Mouse (Mus musculus) ZHBTc4 (cell line): ENCODE measurements at regions not wholly inside any gene's neighbourhood (a gene's known extent, or its start where the extent isn't known, plus 50 kb on each side); places are given as distances from the start of the nearest gene placed in this dataset.

Source experiments
- DNase-seq: peaks from one replicate; pipeline ENCODE4 v3.0.0-alpha.2; 2011; ENCODE audit warnings: low read depth, low spot score

DNA sequence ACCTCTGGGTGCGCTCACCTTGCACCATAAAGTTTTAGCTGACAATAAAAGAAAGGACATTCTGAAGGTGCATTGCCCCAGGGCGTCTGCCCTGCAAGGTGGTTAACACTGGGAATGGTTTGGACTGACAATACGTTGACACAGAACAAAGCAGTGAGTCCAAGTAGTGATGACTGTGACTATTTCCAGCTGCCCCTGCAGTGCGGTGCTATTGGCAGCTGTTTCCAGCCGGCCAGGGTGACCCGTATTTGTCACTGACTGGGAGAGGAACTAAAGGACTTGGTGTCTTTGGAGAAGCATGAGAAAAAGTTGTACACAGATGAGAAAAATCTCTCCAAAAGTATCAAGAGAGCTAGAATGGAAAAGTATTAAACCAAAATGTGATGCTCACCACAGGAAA is 52.0 kb upstream of the Vtcn1 start:
- peak; percentile 83 for DNase-seq

DNA sequence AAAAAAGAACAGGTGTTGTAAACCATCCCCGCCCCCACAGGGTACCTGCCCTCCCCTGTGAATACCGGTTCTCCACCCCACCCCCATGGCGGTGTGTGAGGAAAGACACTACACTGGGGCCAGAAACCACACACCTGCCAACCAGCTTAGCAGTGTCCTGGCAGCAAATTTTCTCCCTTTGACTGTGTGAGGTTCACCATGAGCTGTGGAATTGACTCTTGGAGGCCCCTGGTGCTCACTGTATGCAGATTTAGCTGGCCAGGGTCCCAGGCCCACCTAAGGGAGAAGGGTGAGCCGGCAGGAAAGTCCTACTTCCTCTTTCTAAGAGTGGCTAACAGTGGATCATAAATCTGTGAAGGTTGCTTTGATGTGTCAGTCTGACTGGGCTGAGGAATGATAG is 53.9 kb upstream of the Vtcn1 start:
- DNase-seq = no peak

DNA sequence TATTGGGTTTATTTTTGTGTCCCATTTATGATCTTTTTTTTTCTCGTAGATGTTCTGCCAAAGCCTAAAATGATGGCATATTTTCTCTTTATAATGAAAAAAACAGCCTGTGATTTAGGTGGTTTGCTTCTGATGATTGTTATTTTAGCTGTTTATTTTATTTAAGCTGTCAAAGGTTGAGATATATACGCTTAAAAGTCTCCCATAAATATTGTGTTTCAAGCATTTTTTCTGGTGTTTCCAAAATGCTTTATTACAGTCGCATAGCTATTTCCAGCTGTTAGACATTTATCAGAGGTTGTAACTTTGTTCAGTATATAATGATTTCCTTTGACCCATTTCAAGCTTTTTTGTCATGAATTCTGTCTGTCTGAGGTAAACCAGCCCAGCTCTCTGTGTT is 54.4 kb upstream of the Vtcn1 start:
- DNase-seq = no peak

DNA sequence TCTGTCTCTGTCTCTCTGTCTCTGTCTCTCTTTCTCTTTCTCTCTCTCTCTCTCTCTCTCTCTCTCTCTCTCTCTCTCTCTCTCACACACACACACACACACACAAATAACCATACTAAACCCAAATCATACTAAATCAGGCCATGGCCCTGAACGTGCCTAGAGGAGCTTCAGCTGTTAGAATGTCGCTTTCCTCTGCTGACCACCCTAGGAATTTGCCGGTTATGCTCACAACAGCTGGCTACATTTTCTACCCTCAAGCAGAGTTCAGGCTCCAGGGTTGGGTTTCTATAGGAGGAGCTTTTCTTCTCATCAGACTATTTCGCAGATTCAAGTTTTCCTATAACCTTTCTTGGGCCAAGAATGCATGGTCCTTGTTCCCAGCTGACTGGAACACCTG is 56.1 kb upstream of the Vtcn1 start:
- DNase-seq = no peak

DNA sequence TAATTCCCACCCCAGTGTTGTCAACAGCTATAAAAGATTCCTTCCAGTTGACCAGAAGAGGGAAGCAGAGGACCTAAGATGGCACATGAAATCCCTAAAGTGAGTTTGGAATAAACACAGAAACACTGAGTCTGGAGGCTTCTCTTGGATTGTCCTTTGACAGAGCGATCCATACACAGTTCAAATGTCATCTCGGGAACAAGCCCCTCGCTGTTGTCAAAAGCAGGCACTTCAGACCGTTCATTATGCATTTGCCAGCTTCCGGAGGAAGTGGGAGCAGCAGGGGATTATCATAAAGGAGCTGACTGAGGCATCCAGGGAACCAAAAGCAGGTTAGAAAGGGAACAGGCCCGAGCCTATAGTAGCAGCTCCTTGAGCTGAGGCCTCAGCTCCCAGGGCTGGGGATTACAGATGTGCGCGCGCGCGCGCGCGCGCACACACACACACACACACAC is 57.1 kb upstream of the Vtcn1 start:
- DNase-seq = peak; percentile 60

DNA sequence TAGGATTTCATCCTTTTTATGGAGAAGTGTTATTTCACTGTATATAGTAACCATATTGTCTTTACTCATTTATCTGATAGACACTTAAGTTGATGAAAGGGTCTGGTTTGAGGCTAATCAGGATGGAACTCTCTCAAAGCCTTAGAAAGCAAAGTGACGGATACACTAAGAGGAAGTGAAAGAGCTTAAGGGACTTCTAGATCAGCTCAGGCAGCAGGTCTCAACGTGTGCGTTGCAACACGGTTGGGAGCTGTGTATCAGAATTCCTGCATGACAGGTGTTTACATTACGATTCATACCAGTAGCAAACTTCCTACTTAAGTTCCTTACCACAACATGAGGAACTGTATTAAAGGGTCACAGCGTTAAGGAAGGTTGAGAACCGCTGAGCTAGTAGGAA is 59.9 kb upstream of the Vtcn1 start:
- no peak for DNase-seq

DNA sequence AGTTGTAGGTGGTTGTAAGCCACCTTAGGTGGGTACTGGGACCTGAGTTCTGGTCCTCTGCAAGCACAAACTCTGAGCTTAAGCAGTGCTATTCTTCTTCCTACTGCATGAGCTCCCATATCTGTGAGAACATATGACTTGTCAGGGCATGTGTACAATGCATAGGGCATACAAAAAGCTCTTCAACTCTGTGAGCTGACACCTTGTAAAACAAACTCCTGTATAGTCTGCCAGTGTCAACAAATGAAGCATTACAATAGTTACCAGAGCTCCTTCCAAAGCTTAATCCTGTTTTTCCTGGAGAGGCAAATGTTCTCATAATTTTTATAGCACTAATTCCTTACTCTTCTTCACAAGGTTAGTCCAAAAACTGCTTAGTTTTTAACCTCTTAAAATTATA is 62.4 kb upstream of the Vtcn1 start:
- no peak for DNase-seq

DNA sequence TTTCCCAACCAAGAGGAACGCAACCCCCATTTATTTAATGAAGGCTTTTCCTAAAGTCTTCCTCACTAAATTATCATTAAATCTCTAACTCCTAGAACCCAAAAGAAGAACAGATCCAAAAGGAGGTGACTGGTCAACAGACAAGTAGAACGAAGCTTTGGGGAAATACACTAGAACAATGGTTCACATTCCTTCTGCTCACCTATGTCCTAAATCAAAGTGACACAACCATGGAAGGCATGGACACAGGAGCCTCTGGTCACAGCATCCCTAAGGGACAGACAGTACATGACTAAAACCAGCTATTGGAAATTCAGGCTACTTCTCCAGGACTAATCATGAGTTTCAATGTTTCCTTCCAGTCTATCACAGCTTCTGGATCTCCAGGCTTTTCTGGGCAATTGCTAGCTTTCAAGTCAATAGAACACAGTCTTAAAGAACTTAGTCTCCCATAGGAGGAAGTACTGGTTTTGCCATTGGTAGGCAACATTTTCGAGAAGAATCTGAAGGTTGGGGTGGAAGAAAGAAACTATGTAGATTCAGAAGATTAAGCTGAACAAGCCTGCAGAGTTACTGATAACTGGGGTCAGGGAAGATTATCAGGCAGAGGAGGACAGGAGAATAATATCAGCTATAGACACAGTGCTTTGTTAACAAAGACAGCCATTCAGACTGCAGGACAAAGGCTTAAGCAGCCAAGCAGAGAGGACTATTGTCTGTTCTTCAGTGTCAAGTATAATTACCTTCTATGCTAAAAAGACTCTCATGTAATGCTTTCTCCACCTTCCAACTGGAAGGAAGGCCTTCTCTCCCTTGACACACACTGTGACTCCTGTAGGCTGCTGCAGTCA is 65.9 kb upstream of the Vtcn1 start:
- no peak for DNase-seq

DNA sequence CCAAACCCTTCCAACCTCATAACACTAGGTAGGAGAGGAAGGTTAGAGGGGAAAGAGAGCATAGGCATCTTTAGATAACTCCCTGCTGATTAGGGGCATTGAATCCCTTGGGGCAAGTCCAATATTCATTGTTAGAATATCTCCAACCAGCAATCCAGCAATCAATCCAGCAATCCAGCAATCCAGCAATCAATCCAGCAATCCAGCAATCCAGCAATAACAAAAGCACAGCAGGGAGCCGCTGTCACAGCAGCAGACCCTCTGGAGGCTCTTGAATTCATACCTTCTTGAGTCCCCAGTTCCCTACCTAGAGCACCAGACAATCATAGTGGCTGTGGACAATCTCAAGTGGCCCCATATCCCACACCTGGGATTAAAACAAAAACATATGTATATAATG is 69.4 kb upstream of the Man1a2 start:
- peak; percentile 60 for DNase-seq

DNA sequence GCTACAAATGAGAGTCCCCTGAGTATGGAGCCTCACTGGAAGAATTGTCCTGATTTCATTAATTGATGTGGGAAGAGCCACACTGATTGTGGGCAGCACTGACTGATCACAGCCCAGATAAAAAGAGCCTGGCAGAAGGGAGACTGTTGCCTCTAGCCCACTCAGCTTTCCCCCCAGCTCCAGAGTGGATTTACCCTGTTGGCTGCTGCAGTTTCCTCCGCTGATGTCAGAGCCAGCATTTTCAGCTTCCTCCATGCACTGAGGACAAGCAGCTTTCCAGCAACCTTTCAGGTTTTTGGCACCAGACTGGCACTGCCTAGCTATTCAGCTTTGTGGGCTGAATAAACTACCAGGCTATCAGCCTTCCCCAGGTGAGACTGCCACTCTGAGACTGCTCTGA is 65.9 kb upstream of the Man1a2 start:
- DNase-seq = no peak

DNA sequence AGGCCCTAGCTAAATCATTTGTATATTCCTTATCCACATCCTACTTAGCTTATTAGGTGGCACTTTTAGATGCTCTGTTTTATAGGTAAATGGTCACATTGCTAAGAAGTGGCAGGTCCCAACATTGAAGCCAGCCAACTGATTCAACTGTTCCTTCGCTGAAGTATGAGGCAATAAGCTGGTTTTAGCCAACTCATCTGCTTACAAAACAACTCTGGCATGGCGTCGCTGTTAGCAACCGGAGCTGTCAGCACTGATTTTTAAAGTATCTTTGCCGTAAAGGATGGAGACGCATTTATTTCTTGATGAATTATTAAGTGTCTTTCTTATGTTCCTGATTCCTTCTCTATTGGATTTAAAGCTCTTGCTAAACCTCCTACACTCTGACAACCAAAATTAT is 63.4 kb upstream of the Man1a2 start:
- no peak for DNase-seq

DNA sequence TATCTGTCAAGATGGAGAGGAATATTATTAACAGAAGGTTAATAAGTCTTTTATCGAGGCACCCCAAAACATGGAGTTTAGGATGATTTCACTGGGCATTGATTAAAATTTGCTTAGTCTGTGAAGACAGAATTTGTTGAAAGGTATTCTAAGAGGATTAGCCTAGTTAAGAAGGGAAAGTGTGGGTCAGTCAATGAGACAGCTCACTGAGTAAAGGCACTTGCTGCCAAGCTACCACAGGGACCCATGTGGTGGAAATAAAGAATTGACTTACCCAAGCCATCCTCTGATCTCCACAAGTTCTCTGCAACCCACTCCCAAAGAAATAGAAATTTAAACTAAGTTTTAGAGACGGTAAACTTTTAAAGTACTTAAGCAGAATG is 63.0 kb upstream of the Man1a2 start:
- DNase-seq = no peak

DNA sequence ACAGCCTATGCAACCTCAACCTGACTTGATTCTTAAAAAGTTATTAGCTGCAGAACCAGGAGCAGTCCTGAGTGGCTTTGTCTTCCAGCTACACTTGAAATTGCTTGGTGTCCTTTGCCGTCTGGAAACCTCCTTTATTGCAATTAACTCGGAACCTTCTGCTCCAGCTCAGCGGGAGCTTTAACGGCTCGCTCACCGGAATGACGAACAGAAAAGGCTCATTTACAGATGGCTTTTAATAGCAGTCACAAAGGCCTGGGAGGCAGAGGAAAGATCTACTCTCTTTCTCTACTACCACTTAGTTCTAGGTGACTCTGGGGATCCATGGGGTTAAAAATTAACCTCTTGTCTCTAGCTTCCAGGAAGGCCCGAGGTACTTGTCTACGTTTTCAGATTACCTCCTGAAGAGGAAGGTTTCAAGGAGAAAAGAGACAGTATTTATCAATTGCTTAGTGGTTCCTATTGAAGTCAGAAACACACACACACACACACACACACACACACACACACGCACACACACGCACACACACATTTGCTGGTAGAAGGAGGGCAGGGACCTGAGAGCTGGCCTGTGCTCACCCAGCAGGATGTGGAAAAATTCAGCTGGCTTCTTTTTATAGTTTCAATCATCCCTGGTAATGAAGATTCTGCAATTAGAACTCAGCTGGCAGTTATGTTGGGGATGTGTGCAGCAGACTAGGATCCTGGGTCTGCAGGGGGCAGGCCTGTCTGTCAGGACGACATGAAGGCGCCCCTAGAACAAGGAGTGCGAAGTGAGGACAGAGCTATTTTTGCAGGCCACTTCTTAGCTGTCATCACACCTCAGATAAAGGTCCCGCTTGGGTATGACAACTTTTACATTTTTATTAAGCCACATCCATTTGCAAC is 62.4 kb upstream of the Man1a2 start:
- DNase-seq = no peak

DNA sequence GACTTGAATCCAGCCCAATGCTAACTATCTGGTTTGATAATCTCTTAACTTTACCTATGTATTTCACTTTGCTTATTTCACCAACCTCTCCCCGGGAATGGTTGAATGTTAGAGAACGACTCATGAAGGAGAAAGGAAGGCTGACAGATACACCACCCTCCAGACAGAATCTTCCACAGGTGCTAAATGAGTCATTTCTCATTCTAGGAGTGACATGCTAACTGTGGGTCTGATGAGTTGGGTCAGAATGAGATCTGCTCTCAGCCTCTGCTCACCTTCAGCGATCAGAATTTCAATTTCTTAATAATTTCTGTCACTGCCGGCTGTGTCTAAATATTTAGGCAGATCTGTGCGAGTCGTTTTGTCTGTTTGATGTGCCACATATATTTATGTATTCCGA is 52.4 kb upstream of the Man1a2 start:
- no peak for DNase-seq

DNA sequence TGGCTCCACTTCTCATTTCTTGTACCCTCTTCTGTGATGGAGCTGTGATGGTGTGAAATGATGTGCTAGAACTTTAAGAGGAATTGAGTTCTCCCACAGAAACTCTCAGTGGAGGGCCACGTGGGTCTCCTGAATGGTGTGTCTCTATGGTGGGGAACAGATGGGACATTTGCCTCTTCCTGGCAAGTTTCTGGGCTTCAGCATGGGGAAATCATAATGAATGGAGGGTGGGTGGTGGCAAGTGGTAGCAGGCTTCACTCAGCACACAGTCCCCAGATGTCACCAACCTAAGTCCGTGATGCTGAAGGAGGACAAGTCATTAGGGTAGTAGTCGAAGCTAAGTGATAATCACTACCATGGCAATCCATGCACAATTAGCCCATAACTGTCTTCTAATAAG is 51.2 kb upstream of the Man1a2 start:
- no peak for DNase-seq
